Mouse (Mus musculus) stomach, postnatal 0 days (tissue): ENCODE results near the gene Ssbp3.

Experiments used
- CTCF ChIP-seq: IDR thresholded peaks from 2 replicates; pipeline ENCODE4 v1.5.1; 2016; ENCODE audit warnings: antibody characterized with exemption, low read depth, mild to moderate bottlenecking, moderate library complexity
- EP300 ChIP-seq: optimal IDR thresholded peaks from 2 replicates; pipeline ENCODE3; 2016; ENCODE audit warnings: antibody characterized with exemption

DNA sequence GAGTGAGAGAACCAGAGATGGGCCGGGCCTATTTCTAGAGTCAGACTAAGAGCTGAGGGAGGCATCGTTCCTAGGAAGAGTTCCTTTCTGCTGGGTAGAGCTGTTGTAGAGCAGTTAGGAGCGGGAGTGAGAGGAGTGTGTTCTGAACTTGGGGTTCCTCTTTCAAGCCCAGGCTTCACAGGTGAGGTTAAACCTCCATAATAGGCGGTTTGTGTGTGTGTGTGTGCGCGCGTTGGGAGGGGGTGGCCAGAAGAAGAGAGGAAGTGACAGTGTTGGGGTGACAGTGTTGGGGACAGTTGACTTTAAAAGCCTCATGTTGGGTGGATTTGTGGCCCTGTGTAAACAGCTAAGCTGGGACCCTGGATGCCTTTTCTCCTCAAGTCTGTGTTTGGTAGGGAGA lies 22.1 kb downstream of the Ssbp3 start:
- TF ChIP-seq CTCF (no peak), EP300 (no peak)
